ENCODE assay signal across 9 mouse cellular contexts in genomic region chr15:12700367-12700766, GRCm38 (mm10). TPM values are rescaled to one million over a fixed set of nuclear protein-coding genes. Genes with fewer than 3 reads are reported as not detected.
A peak's percentile ranks its signal among the peaks of the same experiment; 100 is the strongest.
DNase-seq lines count a peak whose midpoint lies in the region; ATAC-seq lines count a peak whose summit lies in the region.
"Had no signal": no experiment of that assay in that cellular context is flagged by ENCODE, and none has a peak within 500 bp of the region (broad histone marks: within the 10 kb centered on the region; RNA-seq: fewer than 3 reads in every experiment).

No protein-coding gene starts in this region.

- H3K4me1 ChIP-seq in forebrain, embryonic 15.5 days, result peaks cover 11% of the 10 kb centered on the region; the same call in 1 of the 2 replicates
- H3K4me1 ChIP-seq in forebrain, embryonic 12.5 days, result peaks cover 6% of the 10 kb centered on the region; the same call in 1 of the 2 replicates
- peaks cover 4 to 6% of the 10 kb centered on the region in 2 experiments; a peak in 3 of 4 replicates for H3K4me1 ChIP-seq in heart, embryonic 14.5 days (ENCODE audit: control insufficient read depth in 2 of 2, insufficient read depth in 2 of 2, low read length in 2 of 2)

- peak; percentile 45 for DNase-seq in 416B (ENCODE audit: low read depth)
- peak; percentile 52 for DNase-seq in cerebellum, adult 8-10 months
- no peak for DNase-seq in urinary bladder, adult 2 months (ENCODE audit: low spot score)
- DNase-seq in lung, postnatal 36 days, result no peak
- DNase-seq in urinary bladder, postnatal 36 days (ENCODE audit: low spot score in 2 of 2), result no peak

- H3K27me3 ChIP-seq in forebrain, embryonic 15.5 days, result no peaks in the 10 kb centered on the region
- H3K27me3 ChIP-seq in forebrain, embryonic 12.5 days, result no peaks in the 10 kb centered on the region
- no peaks in the 10 kb centered on the region for H3K27me3 ChIP-seq in heart, embryonic 14.5 days (ENCODE audit: control insufficient read depth, insufficient read depth, low read length)

- ATAC-seq in forebrain, embryonic 15.5 days (replicated peaks), result peak; percentile 44; the same call in 1 of the 2 replicates
- no peak for ATAC-seq in forebrain, embryonic 12.5 days (ENCODE audit: low FRiP score)
- ATAC-seq in heart, embryonic 14.5 days (ENCODE audit: insufficient number of reproducible peaks, insufficient read depth, low FRiP score, low read depth), result no peak

- H3K9me3 ChIP-seq in forebrain, embryonic 15.5 days, result no peaks in the 10 kb centered on the region
- no peaks in the 10 kb centered on the region for H3K9me3 ChIP-seq in forebrain, embryonic 12.5 days
- H3K9me3 ChIP-seq in heart, embryonic 14.5 days (ENCODE audit: control insufficient read depth, low read length), result no peaks in the 10 kb centered on the region

- no peak overlapping the region for H3K4me2 ChIP-seq in forebrain, embryonic 15.5 days (replicated peaks)
- no peak overlapping the region for H3K4me2 ChIP-seq in forebrain, embryonic 12.5 days
- no peak overlapping the region for H3K4me2 ChIP-seq in heart, embryonic 14.5 days (ENCODE audit: low read length)

- H3K4me3 ChIP-seq in forebrain, embryonic 15.5 days, result no peak overlapping the region
- H3K4me3 ChIP-seq in forebrain, embryonic 12.5 days (replicated peaks), result no peak overlapping the region
- H3K4me3 ChIP-seq in heart, embryonic 14.5 days (ENCODE audit: control insufficient read depth in 1 of 2, insufficient read depth in 1 of 2, low read depth in 1 of 2, low read length in 2 of 2), result no peak overlapping the region
- H3K4me3 ChIP-seq: myocyte had no signal

- WGBS in forebrain, embryonic 15.5 days, result 47% methylated on average over 9 of the region's 9 CpGs
- 60% methylated on average over 9 of the region's 9 CpGs for WGBS in forebrain, embryonic 12.5 days
- 37% methylated on average over 9 of the region's 9 CpGs for WGBS in heart, embryonic 14.5 days

- H3K9ac ChIP-seq in forebrain, embryonic 15.5 days (replicated peaks), result no peak overlapping the region
- H3K9ac ChIP-seq in forebrain, embryonic 12.5 days, result no peak overlapping the region
- no peak overlapping the region for H3K9ac ChIP-seq in heart, embryonic 14.5 days (ENCODE audit: low read length)

- H3K27ac ChIP-seq in forebrain, embryonic 15.5 days (replicated peaks), result no peak overlapping the region
- H3K27ac ChIP-seq in forebrain, embryonic 12.5 days, result no peak overlapping the region
- H3K27ac ChIP-seq in heart, embryonic 14.5 days (replicated peaks in 1 of 2; ENCODE audit: control insufficient read depth in 1 of 2, insufficient read depth in 1 of 2, low read depth in 2 of 2, low read length in 2 of 2), result 0 out of 4 replicates have a peak overlapping the region, but pooled peaks have one; percentile 17 to 55

- H3K36me3 ChIP-seq in forebrain, embryonic 15.5 days, result no peaks in the 10 kb centered on the region
- no peaks in the 10 kb centered on the region for H3K36me3 ChIP-seq in forebrain, embryonic 12.5 days (replicated peaks)
- H3K36me3 ChIP-seq in heart, embryonic 14.5 days (ENCODE audit: control insufficient read depth, insufficient read depth, low read length), result no peaks in the 10 kb centered on the region

RNA-seq across cellular contexts. Expression of gene Pdzd2, which starts 39.4 kb away (rescaled TPM):
- polyA plus RNA-seq in forebrain, embryonic 15.5 days (2015; fragmentation: Nextera tagmentation; extraction: Ambion mirVana), result 9.2 and 10.3 TPM in 2 replicates
- polyA plus RNA-seq in forebrain, embryonic 12.5 days (2016; fragmentation: Nextera tagmentation; extraction: Ambion mirVana), result 4.9 and 7.3 TPM in 2 replicates
- polyA plus RNA-seq in heart, embryonic 14.5 days (2014; fragmentation: Nextera tagmentation; extraction: Ambion mirVana), result 16.8 and 18.7 TPM in 2 replicates
- polyA plus RNA-seq in urinary bladder, adult 2 months (2012; rRNA removed), result 20.0 and 29.4 TPM in 2 replicates

Comparison
In these comparisons a context has a peak if more than half of its experiments do, and no peak if none do; other contexts are left out.
1. H3K27ac ChIP-seq: peak in heart, embryonic 14.5 days (2 of 2); none in forebrain, embryonic 15.5 days (single experiment) and forebrain, embryonic 12.5 days (single experiment).
2. DNase-seq: peak in 416B (single experiment) and cerebellum, adult 8-10 months (single experiment); none in urinary bladder, adult 2 months (single experiment), lung, postnatal 36 days (single experiment) and urinary bladder, postnatal 36 days (0 of 2).